Mouse (Mus musculus) stomach, postnatal 0 days (tissue): ENCODE results near the gene Cers5.

Experiments
- CTCF ChIP-seq: IDR thresholded peaks from 2 replicates; pipeline ENCODE4 v1.5.1; 2016; ENCODE audit warnings: antibody characterized with exemption, low read depth, mild to moderate bottlenecking, moderate library complexity
- EP300 ChIP-seq: optimal IDR thresholded peaks from 2 replicates; pipeline ENCODE3; 2016; ENCODE audit warnings: antibody characterized with exemption

DNA sequence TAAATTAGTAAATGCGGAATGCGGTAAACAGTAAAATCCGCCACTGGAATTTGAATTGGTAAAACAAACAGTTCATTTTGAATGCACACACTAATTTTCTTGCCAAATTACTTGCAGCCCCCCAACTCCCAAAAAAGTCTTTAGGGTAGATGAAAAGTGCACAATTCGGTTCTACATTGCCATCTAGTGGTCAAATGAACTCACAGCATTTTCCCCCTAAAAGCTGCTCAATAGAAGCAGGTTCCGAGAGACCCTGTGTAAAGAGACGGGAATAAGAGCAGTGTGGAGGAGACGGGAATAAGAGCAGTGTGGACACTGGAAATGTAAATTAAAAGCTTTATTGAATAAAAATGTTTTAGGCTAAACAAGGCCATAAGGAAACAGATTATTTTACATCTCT lies 5.5 kb upstream of the Cers5 start:
- TF ChIP-seq CTCF (peak; percentile 87), EP300 (no peak)
